8 mouse cellular contexts compared by ENCODE assay signal in genomic region chr17:44618175-44618574, GRCm38 (mm10).
DNase-seq lines count a peak whose midpoint lies in the region; ATAC-seq and TF ChIP-seq lines count a peak whose summit lies in the region.

No protein-coding gene starts in this region.

- no peaks in the 10 kb centered on the region for H3K79me2 ChIP-seq in heart, adult 2 months (replicated peaks; ENCODE audit: control insufficient read depth, insufficient read depth, low read length)

- H3K4me2 ChIP-seq in kidney, embryonic 16.5 days (replicated peaks; ENCODE audit: low read depth, low read length): peak overlapping the region; percentile 39
- peak overlapping the region; percentile 59 for H3K4me2 ChIP-seq in limb, embryonic 13.5 days (replicated peaks)
- peak overlapping the region; percentile 12; the same call in 1 of the 2 replicates for H3K4me2 ChIP-seq in stomach, postnatal 0 days (replicated peaks; ENCODE audit: low read depth)

- intact Hi-C loops in heart, adult 2 months (cut with DNase I): no loop called here

- H3K27ac ChIP-seq in embryonic facial prominence, embryonic 10.5 days (replicated peaks): peak overlapping the region; percentile 62
- no peak overlapping the region for H3K27ac ChIP-seq in heart, adult 2 months
- H3K27ac ChIP-seq in kidney, embryonic 16.5 days (ENCODE audit: low read length): peak overlapping the region; percentile 61
- H3K27ac ChIP-seq in limb, embryonic 13.5 days: peak overlapping the region; percentile 67; the same call in 1 of the 2 replicates
- H3K27ac ChIP-seq in stomach, postnatal 0 days (replicated peaks): peak overlapping the region; percentile 46; the same call in 1 of the 2 replicates

- peak; percentile 29; the same call in 1 of the 2 replicates for ATAC-seq in kidney, embryonic 16.5 days (ENCODE audit: low FRiP score, low TSS enrichment)
- peak; percentile 86 for ATAC-seq in limb, embryonic 13.5 days (ENCODE audit: low FRiP score, low read depth)
- ATAC-seq in stomach, postnatal 0 days (ENCODE audit: low FRiP score, low TSS enrichment): peak; percentile 67; the same call in 1 of the 2 replicates

- peaks cover 43% of the 10 kb centered on the region for H3K4me1 ChIP-seq in embryonic facial prominence, embryonic 10.5 days
- no peaks in the 10 kb centered on the region for H3K4me1 ChIP-seq in heart, adult 2 months (ENCODE audit: control insufficient read depth, insufficient read depth, low read length)
- peaks cover 9% of the 10 kb centered on the region for H3K4me1 ChIP-seq in kidney, embryonic 16.5 days (ENCODE audit: insufficient read depth, low read length)
- H3K4me1 ChIP-seq in limb, embryonic 13.5 days: peaks cover 40% of the 10 kb centered on the region
- H3K4me1 ChIP-seq in stomach, postnatal 0 days (replicated peaks; ENCODE audit: control insufficient read depth, insufficient read depth): no peaks in the 10 kb centered on the region

- DNase-seq in cerebellum, adult 11-12 months: peak; percentile 45
- no peak for DNase-seq in cerebellum, postnatal 4 days (ENCODE audit: low spot score in 2 of 2)
- DNase-seq in embryonic facial prominence, embryonic 10.5 days (ENCODE audit: low spot score): peak; percentile 89
- DNase-seq in heart, adult 2 months: peak; percentile 36 to 41
- DNase-seq in stomach, postnatal 0 days (ENCODE audit: low spot score): no peak
- no peak for DNase-seq in spleen, postnatal 14 days (ENCODE audit: low spot score in 2 of 2)

- H3K9me3 ChIP-seq in embryonic facial prominence, embryonic 10.5 days: peaks cover 2% of the 10 kb centered on the region; the same call in 1 of the 2 replicates
- H3K9me3 ChIP-seq in kidney, embryonic 16.5 days (ENCODE audit: low read length): no peaks in the 10 kb centered on the region
- no peaks in the 10 kb centered on the region; the same call in 1 of the 2 replicates for H3K9me3 ChIP-seq in limb, embryonic 13.5 days
- no peaks in the 10 kb centered on the region for H3K9me3 ChIP-seq in stomach, postnatal 0 days (ENCODE audit: control insufficient read depth, low read length)

- no peak for TF ChIP-seq CTCF in heart, adult 2 months (IDR thresholded peaks at IDR 0.05)
- TF ChIP-seq CTCF in stomach, postnatal 0 days (IDR thresholded peaks at IDR 0.05; ENCODE audit: low read depth): no peak

- no peaks in the 10 kb centered on the region for H3K36me3 ChIP-seq in embryonic facial prominence, embryonic 10.5 days (replicated peaks)
- no peaks in the 10 kb centered on the region for H3K36me3 ChIP-seq in heart, adult 2 months (ENCODE audit: control insufficient read depth, insufficient read depth, low read length)
- no peaks in the 10 kb centered on the region for H3K36me3 ChIP-seq in kidney, embryonic 16.5 days (ENCODE audit: insufficient read depth, low read length)
- H3K36me3 ChIP-seq in limb, embryonic 13.5 days: no peaks in the 10 kb centered on the region
- no peaks in the 10 kb centered on the region for H3K36me3 ChIP-seq in stomach, postnatal 0 days (ENCODE audit: control insufficient read depth, insufficient read depth, low read length)

- H3K9ac ChIP-seq in heart, adult 2 months (ENCODE audit: low read depth, low read length): no peak overlapping the region
- no peak overlapping the region for H3K9ac ChIP-seq in kidney, embryonic 16.5 days (replicated peaks; ENCODE audit: low read length)
- peak overlapping the region; percentile 19; the same call in 1 of the 2 replicates for H3K9ac ChIP-seq in limb, embryonic 13.5 days
- H3K9ac ChIP-seq in stomach, postnatal 0 days (ENCODE audit: low read length): no peak overlapping the region

- H3K27me3 ChIP-seq in embryonic facial prominence, embryonic 10.5 days (replicated peaks; ENCODE audit: low read depth, poor library complexity, severe bottlenecking): no peaks in the 10 kb centered on the region
- no peaks in the 10 kb centered on the region; the same call in 1 of the 2 replicates for H3K27me3 ChIP-seq in heart, adult 2 months (ENCODE audit: control insufficient read depth, insufficient read depth, low read length)
- no peaks in the 10 kb centered on the region for H3K27me3 ChIP-seq in kidney, embryonic 16.5 days (ENCODE audit: insufficient read depth, low read length)
- peaks cover 24% of the 10 kb centered on the region for H3K27me3 ChIP-seq in limb, embryonic 13.5 days
- no peaks in the 10 kb centered on the region for H3K27me3 ChIP-seq in stomach, postnatal 0 days (ENCODE audit: control insufficient read depth, insufficient read depth, low read length)

- WGBS in embryonic facial prominence, embryonic 10.5 days: 24% methylated on average over 10 of the region's 10 CpGs
- 42% methylated on average over 10 of the region's 10 CpGs for WGBS in heart, adult 2 months
- WGBS in kidney, embryonic 16.5 days: 32% methylated on average over 10 of the region's 10 CpGs
- 10% methylated on average over 10 of the region's 10 CpGs for WGBS in limb, embryonic 13.5 days
- 38% methylated on average over 10 of the region's 10 CpGs for WGBS in stomach, postnatal 0 days

- H3K4me3 ChIP-seq in embryonic facial prominence, embryonic 10.5 days: peak overlapping the region; percentile 28; the same call in 1 of the 2 replicates
- H3K4me3 ChIP-seq in heart, adult 2 months: no peak overlapping the region
- peak overlapping the region; percentile 23; the same call in 1 of the 2 replicates for H3K4me3 ChIP-seq in kidney, embryonic 16.5 days (ENCODE audit: low read length)
- peak overlapping the region; percentile 33 for H3K4me3 ChIP-seq in limb, embryonic 13.5 days
- H3K4me3 ChIP-seq in stomach, postnatal 0 days (ENCODE audit: low read depth, low read length): no peak overlapping the region

- TF ChIP-seq EP300 in heart, adult 2 months (IDR thresholded peaks at IDR 0.05; ENCODE audit: insufficient read depth, low read depth, low read length): no peak
- no peak for TF ChIP-seq EP300 in stomach, postnatal 0 days (optimal IDR thresholded peaks at IDR 0.05)

- TF ChIP-seq POLR2A in heart, adult 2 months (IDR thresholded peaks at IDR 0.05; ENCODE audit: insufficient read depth, low read depth, low read length): no peak

Comparison
In these comparisons a context has a peak if more than half of its experiments do, and no peak if none do; other contexts are left out.
1. DNase-seq: peak in cerebellum, adult 11-12 months (single experiment), embryonic facial prominence, embryonic 10.5 days (single experiment) and heart, adult 2 months (2 of 2); none in cerebellum, postnatal 4 days (0 of 2), stomach, postnatal 0 days (single experiment) and spleen, postnatal 14 days (0 of 2).
2. H3K4me3 ChIP-seq: peak in embryonic facial prominence, embryonic 10.5 days (single experiment), kidney, embryonic 16.5 days (single experiment) and limb, embryonic 13.5 days (single experiment); none in heart, adult 2 months (single experiment) and stomach, postnatal 0 days (single experiment).
3. ATAC-seq: peak in every context shown above with its lines; median percentile 86 in limb, embryonic 13.5 days; 67 in stomach, postnatal 0 days; 29 in kidney, embryonic 16.5 days.
4. Peak in every context shown above with its lines, with median percentiles within 50 percentile points of each other: H3K4me2 ChIP-seq.